Mouse (Mus musculus): ENCODE measurements at regions not wholly inside any gene's neighbourhood (a gene's known extent, or its start where the extent isn't known, plus 50 kb on each side); places are given as distances from the start of the nearest gene placed in this dataset.

- Histone ChIP-seq H3K4me3 (ENCODE audit: insufficient read depth, low read depth, low read length) (no peak overlapping the region), H3K79me2 (ENCODE audit: control insufficient read depth, insufficient read depth, low read length) (no peaks in the 10 kb centered on the region; the same call in 1 of the 2 replicates), H3K9ac (ENCODE audit: low read depth, low read length) (no peak overlapping the region), H3K27me3 (ENCODE audit: control insufficient read depth, insufficient read depth, low read length) (no peaks in the 10 kb centered on the region), H3K4me1 (ENCODE audit: control insufficient read depth, insufficient read depth, low read length) (no peaks in the 10 kb centered on the region; the same call in 1 of the 2 replicates), H3K36me3 (ENCODE audit: control insufficient read depth, insufficient read depth, low read length) (no peaks in the 10 kb centered on the region), H3K27ac (replicated peaks; ENCODE audit: insufficient read depth, low read depth, low read length) (no peak overlapping the region)
- WGBS, result 92% methylated on average over 5 of the region's 5 CpGs
- DNase-seq (ENCODE audit: extremely low read depth, low read depth, low spot score), result no peak
- TF ChIP-seq POLR2A (IDR thresholded peaks at IDR 0.05; ENCODE audit: extremely low read depth, insufficient read depth, low read length) (no peak), CTCF (IDR thresholded peaks at IDR 0.05; ENCODE audit: low read depth, low read length) (no peak)
These were observed 1268.3 kb upstream of the A1bg start for GRCm38 (mm10) chr15:62190977-62191614.

- Histone ChIP-seq H3K27ac (replicated peaks; ENCODE audit: insufficient read depth, low read depth, low read length) (no peak overlapping the region), H3K27me3 (ENCODE audit: control insufficient read depth, insufficient read depth, low read length) (no peaks in the 10 kb centered on the region), H3K4me3 (ENCODE audit: insufficient read depth, low read depth, low read length) (no peak overlapping the region), H3K4me1 (ENCODE audit: control insufficient read depth, insufficient read depth, low read length) (no peaks in the 10 kb centered on the region), H3K9ac (ENCODE audit: low read depth, low read length) (no peak overlapping the region), H3K36me3 (ENCODE audit: control insufficient read depth, insufficient read depth, low read length) (no peaks in the 10 kb centered on the region), H3K79me2 (ENCODE audit: control insufficient read depth, insufficient read depth, low read length) (no peaks in the 10 kb centered on the region; the same call in 1 of the 2 replicates)
- TF ChIP-seq POLR2A (IDR thresholded peaks at IDR 0.05; ENCODE audit: extremely low read depth, insufficient read depth, low read length) (no peak), CTCF (IDR thresholded peaks at IDR 0.05; ENCODE audit: low read depth, low read length) (no peak)
- whole genome bisulfite sequencing, result 97% methylated on average over 5 of the region's 5 CpGs
- DNase-seq (ENCODE audit: extremely low read depth, low read depth, low spot score), result no peak
These were observed 1267.6 kb upstream of the A1bg start for GRCm38 (mm10) chr15:62190224-62190910.

GRCm38 (mm10) chr15:62189565-62190181 lies 1266.9 kb upstream of the A1bg start:
- Histone ChIP-seq H3K4me3 (ENCODE audit: insufficient read depth, low read depth, low read length) (no peak overlapping the region), H3K9ac (ENCODE audit: low read depth, low read length) (no peak overlapping the region), H3K4me1 (ENCODE audit: control insufficient read depth, insufficient read depth, low read length) (no peaks in the 10 kb centered on the region), H3K27ac (replicated peaks; ENCODE audit: insufficient read depth, low read depth, low read length) (no peak overlapping the region), H3K27me3 (ENCODE audit: control insufficient read depth, insufficient read depth, low read length) (no peaks in the 10 kb centered on the region), H3K79me2 (ENCODE audit: control insufficient read depth, insufficient read depth, low read length) (no peaks in the 10 kb centered on the region; the same call in 1 of the 2 replicates), H3K36me3 (ENCODE audit: control insufficient read depth, insufficient read depth, low read length) (no peaks in the 10 kb centered on the region)
- TF ChIP-seq CTCF (IDR thresholded peaks at IDR 0.05; ENCODE audit: low read depth, low read length), result no peak
- TF ChIP-seq POLR2A (IDR thresholded peaks at IDR 0.05; ENCODE audit: extremely low read depth, insufficient read depth, low read length), result no peak
- no peak for DNase-seq (ENCODE audit: extremely low read depth, low read depth, low spot score)
- 95% methylated on average over 14 of the region's 14 CpGs for WGBS

GRCm38 (mm10) chr15:62186548-62186947 lies 1263.7 kb upstream of the A1bg start:
- no peaks in the 10 kb centered on the region for H3K27me3 ChIP-seq (ENCODE audit: control insufficient read depth, insufficient read depth, low read length)
- H3K27ac ChIP-seq (replicated peaks; ENCODE audit: insufficient read depth, low read depth, low read length), result no peak overlapping the region
- no peak for DNase-seq (ENCODE audit: extremely low read depth, low read depth, low spot score)
- H3K4me3 ChIP-seq (ENCODE audit: insufficient read depth, low read depth, low read length), result no peak overlapping the region
- TF ChIP-seq CTCF (IDR thresholded peaks at IDR 0.05; ENCODE audit: low read depth, low read length) (no peak), POLR2A (IDR thresholded peaks at IDR 0.05; ENCODE audit: extremely low read depth, insufficient read depth, low read length) (no peak)
- no peak overlapping the region for H3K9ac ChIP-seq (ENCODE audit: low read depth, low read length)
- H3K79me2 ChIP-seq (ENCODE audit: control insufficient read depth, insufficient read depth, low read length), result no peaks in the 10 kb centered on the region; the same call in 1 of the 2 replicates
- 96% methylated on average over 11 of the region's 11 CpGs for WGBS
- H3K4me1 ChIP-seq (ENCODE audit: control insufficient read depth, insufficient read depth, low read length), result no peaks in the 10 kb centered on the region
- no peaks in the 10 kb centered on the region for H3K36me3 ChIP-seq (ENCODE audit: control insufficient read depth, insufficient read depth, low read length)

- 98% methylated on average over 4 of the region's 4 CpGs for WGBS
- no peaks in the 10 kb centered on the region; the same call in 1 of the 2 replicates for H3K36me3 ChIP-seq (ENCODE audit: control insufficient read depth, insufficient read depth, low read length)
- no peak for DNase-seq (ENCODE audit: extremely low read depth, low read depth, low spot score)
These were observed 1261.0 kb upstream of the A1bg start for GRCm38 (mm10) chr15:62183803-62184202.

More at GRCm38 (mm10) chr15:62183803-62184202, 1261.0 kb upstream of the A1bg start:
- no peak overlapping the region for H3K4me3 ChIP-seq (ENCODE audit: insufficient read depth, low read depth, low read length)
- H3K27me3 ChIP-seq (ENCODE audit: control insufficient read depth, insufficient read depth, low read length), result no peaks in the 10 kb centered on the region
- H3K9ac ChIP-seq (ENCODE audit: low read depth, low read length), result no peak overlapping the region
- no peak for TF ChIP-seq POLR2A (IDR thresholded peaks at IDR 0.05; ENCODE audit: extremely low read depth, insufficient read depth, low read length)
- TF ChIP-seq CTCF (IDR thresholded peaks at IDR 0.05; ENCODE audit: low read depth, low read length), result no peak
- H3K79me2 ChIP-seq (ENCODE audit: control insufficient read depth, insufficient read depth, low read length), result no peaks in the 10 kb centered on the region
- H3K27ac ChIP-seq (replicated peaks; ENCODE audit: insufficient read depth, low read depth, low read length), result no peak overlapping the region
- H3K4me1 ChIP-seq (ENCODE audit: control insufficient read depth, insufficient read depth, low read length), result no peaks in the 10 kb centered on the region
